Mouse (Mus musculus) large intestine, adult 2 months (tissue): ENCODE data around the gene Cep131. TPM values are rescaled to one million over a fixed set of nuclear protein-coding genes. Genes with fewer than 3 reads are reported as not detected.

Experiments
- DNase-seq: peaks from one replicate; pipeline ENCODE4 v3.0.0-alpha.2; 2012; ENCODE audit warnings: low read depth, low spot score
- WGBS: fragments of 180-500 bp; shearing (Covaris S2); methylation state at CpG from one replicate; pipeline ENCODE4 v1.1.7; 2018; 5-methylcytosine and 5-hydroxymethylcytosine counted together
- polyA plus RNA-seq: library from polyadenylated mRNA; depleted of rRNA; stranded (reverse); fragments of >200 nt; gene quantifications from 2 replicates; pipeline ENCODE4 v1.2.3, GENCODE M21; 2012; rRNA removed

The Cep131 gene
- polyA plus RNA-seq, 1 experiment: 4.0 TPM

DNA sequence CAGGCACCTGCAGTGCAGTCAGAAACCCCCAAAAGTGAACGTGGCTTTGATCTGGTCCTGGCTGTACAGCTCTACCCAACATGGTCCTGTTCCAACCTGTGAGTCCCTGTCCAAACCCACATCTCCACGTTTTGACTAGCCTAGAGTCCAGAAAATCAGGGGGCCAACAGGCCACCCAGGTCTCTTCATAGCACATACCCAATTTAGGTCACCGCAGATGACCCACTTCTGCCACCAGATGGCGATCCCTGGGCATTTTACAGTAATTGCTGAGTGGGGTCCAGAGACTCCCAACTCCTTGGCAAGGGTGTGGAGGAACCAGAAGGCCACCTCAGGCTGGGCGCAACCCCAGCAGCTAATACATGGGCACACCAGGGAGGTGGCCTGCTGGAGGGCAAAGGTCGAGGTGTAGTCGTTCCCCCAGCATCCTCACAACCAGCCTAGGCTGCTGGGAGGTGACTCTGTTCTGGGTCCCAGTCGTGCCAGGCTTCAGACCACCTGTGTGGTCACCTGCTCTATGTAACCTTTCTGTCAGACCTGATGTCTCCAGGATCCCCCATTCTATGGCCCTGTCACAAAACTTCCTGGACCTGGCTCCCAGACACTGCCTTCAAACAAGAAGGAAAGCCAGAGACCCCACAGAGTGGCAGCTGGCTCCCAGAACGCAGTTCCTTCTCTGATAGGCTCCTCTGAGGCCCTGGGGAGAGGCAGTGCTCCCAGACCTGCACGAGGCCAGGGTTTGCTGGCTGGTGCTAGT, 56.3 kb downstream of the Cep131 start:
- WGBS: 27% methylated on average over 10 of the region's 10 CpGs
- DNase-seq: no peak

- 46% methylated on average over 9 of the region's 9 CpGs for WGBS
- DNase-seq: no peak
These were observed 57.0 kb downstream of the Cep131 start for GRCm38 (mm10) chr11:120029431-120030144.

DNA sequence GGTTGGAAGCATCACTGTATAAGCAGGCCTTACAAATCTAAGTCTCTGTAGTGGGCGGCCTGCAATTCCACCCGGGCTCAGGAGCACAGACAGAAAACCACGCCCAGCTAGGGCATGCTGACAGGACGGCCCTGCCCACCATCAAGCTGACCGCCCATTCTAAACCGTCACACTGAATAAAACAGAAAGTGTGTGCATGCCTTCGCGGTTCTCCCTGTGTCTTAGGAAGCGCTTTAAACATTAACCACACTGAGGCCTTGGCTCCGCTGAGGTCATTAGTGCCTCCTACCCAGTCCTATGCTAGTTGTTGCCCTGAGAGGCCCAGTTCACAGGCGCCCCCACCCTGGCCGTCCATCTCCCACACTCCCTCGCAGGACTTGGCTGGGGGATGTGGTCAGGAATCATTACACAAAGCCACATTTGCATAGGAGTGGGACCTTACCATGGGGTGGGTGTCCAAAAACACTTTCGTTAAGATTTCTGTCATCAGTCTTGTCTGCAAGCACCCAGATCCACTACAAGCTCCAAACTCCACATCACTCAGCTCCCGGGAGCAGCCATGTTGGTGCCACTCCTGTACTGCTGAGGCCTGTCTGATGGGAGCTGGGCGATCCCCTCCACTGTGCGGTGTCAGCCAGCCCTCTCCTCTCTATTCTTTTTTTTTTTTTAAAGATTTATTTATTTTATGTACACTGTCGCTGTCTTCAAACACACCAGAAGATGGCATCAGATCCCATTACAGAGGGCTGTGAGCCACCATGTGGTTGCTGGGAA, 58.1 kb downstream of the Cep131 start:
- WGBS: 37% methylated on average over 18 of the region's 18 CpGs
- DNase-seq: peak; percentile 31

DNA sequence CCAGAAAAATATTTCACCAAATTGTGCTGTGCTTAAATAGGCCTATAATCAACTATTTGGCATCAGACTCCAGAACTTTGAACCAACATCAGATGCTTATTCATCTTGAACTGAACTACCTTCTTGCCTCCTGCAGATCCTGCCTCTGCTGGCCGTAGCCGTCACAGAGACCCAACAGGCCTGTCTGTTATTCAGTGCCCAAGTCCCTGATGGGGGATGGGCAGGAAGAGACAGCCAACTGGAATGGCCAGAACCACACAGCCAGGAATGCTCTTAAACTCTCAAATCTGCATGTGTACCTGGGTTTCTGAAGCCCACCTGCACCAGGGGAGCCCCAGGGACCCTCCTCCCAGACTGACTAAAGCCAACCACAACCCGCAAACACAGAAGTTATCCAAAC, 59.7 kb downstream of the Cep131 start:
- DNase-seq: no peak
- WGBS: 92% methylated on average over 3 of the region's 3 CpGs

DNA sequence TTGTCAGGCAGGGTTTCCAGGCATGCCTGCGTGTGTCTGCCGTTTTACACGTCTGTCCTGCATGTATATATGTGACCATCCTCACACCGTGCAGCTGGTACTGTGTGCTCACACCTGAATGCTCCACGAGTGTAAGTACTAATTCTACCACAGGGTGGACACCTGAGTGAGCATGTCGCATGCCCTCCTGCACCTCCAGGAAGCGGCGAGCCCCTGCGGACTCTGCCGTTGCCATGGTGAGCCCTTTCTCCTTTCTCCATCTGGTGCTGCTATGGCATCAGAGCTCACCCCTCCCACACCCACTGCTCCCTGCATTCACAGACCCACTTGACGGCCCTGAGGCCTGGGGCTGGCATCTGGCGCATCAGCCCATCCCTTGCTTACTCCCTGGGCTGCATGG, 63.8 kb downstream of the Cep131 start:
- DNase-seq: no peak
- 64% methylated on average over 12 of the region's 12 CpGs for WGBS

- WGBS: 63% methylated on average over 8 of the region's 8 CpGs
These were observed 64.4 kb downstream of the Cep131 start for GRCm38 (mm10) chr11:120022216-120022615.

GRCm38 (mm10) chr11:120021367-120021766, 65.3 kb downstream of the Cep131 start:
- DNase-seq: no peak
- 88% methylated on average over 16 of the region's 16 CpGs for WGBS

More at GRCm38 (mm10) chr11:120022216-120022615, 64.4 kb downstream of the Cep131 start:
- no peak for DNase-seq

- WGBS: 79% methylated on average over 23 of the region's 23 CpGs
These were observed 66.8 kb downstream of the Cep131 start for GRCm38 (mm10) chr11:120019542-120020440.

DNA sequence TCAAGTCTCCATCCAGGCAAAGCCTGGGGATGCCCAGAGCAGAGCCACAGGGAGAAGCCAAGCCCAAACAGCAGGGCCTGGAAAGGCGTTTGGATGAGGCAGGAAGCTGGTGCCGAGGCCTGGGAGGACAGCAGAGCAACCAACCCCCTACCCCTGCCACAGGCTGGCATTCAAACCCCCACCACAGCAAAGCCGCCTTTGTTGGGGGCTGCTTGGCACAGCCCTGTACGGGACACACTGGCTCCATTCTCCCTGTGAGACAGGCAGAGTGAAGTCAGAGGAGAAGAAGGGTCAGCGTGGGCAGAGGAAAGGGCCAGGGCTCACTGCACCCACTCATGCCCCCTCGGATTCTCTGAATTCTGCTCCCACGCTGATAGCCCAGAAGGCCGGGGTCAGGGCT, 69.6 kb downstream of the Cep131 start:
- no peak for DNase-seq
- WGBS: 80% methylated on average over 8 of the region's 8 CpGs

More at GRCm38 (mm10) chr11:120019542-120020440, 66.8 kb downstream of the Cep131 start:
- DNase-seq: no peak

DNA sequence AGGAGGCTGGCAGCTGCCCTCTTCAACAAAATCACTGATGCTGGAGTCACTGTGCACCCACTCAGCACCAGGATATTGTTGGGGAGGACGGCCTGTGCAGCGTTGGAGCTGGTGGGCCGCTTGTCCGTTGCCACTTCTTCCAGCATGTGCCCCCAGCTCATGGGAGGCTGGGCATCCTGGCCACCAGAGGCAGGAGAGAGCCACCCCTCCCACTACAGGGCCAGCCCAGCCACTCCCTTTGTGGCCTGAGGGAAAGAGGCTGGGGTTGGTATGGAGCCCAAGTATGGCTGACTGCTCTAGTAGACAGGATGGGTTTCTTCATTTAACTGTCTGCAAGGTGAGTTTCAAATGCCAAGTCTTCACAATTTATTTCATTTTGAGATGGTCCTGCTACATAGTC, 71.9 kb downstream of the Cep131 start:
- DNase-seq: no peak
- 84% methylated on average over 4 of the region's 4 CpGs for WGBS

Other genes starting within 250 kb of the Cep131 start
- 87.3 and 98.5 TPM in 2 replicates for gene Chmp6, start 173.4 kb downstream of the Cep131 start, polyA plus RNA-seq
- 8.8 and 10.9 TPM in 2 replicates for gene Baiap2, start 144.1 kb downstream of the Cep131 start, polyA plus RNA-seq
- 4.1 and 5.3 TPM in 2 replicates for gene Aatk, start 39.7 kb downstream of the Cep131 start, polyA plus RNA-seq
- gene Tepsin, start 11.9 kb upstream of the Cep131 start, polyA plus RNA-seq: 51.1 and 76.8 TPM in 2 replicates
- 53.1 and 56.0 TPM in 2 replicates for gene Ndufaf8, start 12.1 kb upstream of the Cep131 start, polyA plus RNA-seq
- 67.3 and 112 TPM in 2 replicates for gene Slc38a10, start 64.5 kb upstream of the Cep131 start, polyA plus RNA-seq
- 7.6 and 8.2 TPM in 2 replicates for gene Bahcc1, start 146.1 kb upstream of the Cep131 start, polyA plus RNA-seq